In genomic region chr4:53106071-53106470, GRCm38 (mm10) we compare ENCODE assay signal across 25 mouse cellular contexts. TPM values are rescaled to one million over a fixed set of nuclear protein-coding genes. Genes with fewer than 3 reads are reported as not detected.
DNase-seq lines count a peak whose midpoint lies in the region; ATAC-seq and TF ChIP-seq lines count a peak whose summit lies in the region.
"Had no signal": no experiment of that assay in that cellular context is flagged by ENCODE, and none has a peak within 500 bp of the region (broad histone marks: within the 10 kb centered on the region; RNA-seq: fewer than 3 reads in every experiment).

No protein-coding gene starts in this region.

- H3K4me2 ChIP-seq in embryonic facial prominence, embryonic 13.5 days, result no peak overlapping the region
- H3K4me2 ChIP-seq: heart, embryonic 13.5 days; hindbrain, embryonic 12.5 days had no signal

- DNase-seq in gastrocnemius, adult 2 months, result peak; percentile 5
- DNase-seq in gastrocnemius, postnatal 10 days, result no peak
- peak; percentile 58 for DNase-seq in NIH3T3 (ENCODE audit: low read depth)
- peak; percentile 17 for DNase-seq in forelimb bud, embryonic 11.5 days (ENCODE audit: low read depth, low spot score)
- no peak for DNase-seq in urinary bladder, postnatal 4 days (ENCODE audit: low spot score in 2 of 2)
- no peak for DNase-seq in left cerebral cortex, postnatal 14 days (ENCODE audit: low spot score in 2 of 2)
- DNase-seq: adrenal gland, postnatal 10 days; B cell, adult 2 months; cerebellum, adult 18-20 months; cerebellum, adult 9-11 months; cerebellum, postnatal 36 days; gastrocnemius, postnatal 25 days; heart, postnatal 36 days; kidney, adult 8-10 months had no signal

- ATAC-seq in embryonic facial prominence, embryonic 13.5 days (ENCODE audit: insufficient number of reproducible peaks, insufficient read depth, low FRiP score, low TSS enrichment, low read depth), result no peak
- ATAC-seq: CD4-positive, CD25-positive, alpha-beta regulatory T cell, adult 4 months; forebrain, embryonic 14.5 days; hindbrain, embryonic 16.5 days; inflammation-experienced regulatory T-cells, adult 6 months; intestine, postnatal 0 days had no signal

- no peaks in the 10 kb centered on the region for H3K9me3 ChIP-seq in embryonic facial prominence, embryonic 13.5 days
- H3K9me3 ChIP-seq: forebrain, embryonic 10.5 days; G1E; heart, embryonic 13.5 days; hindbrain, embryonic 12.5 days had no signal

- no peaks in the 10 kb centered on the region for H3K27me3 ChIP-seq in embryonic facial prominence, embryonic 13.5 days
- H3K27me3 ChIP-seq: heart, embryonic 13.5 days; hindbrain, embryonic 12.5 days had no signal

- H3K27ac ChIP-seq in gastrocnemius, adult 2 months, result peak overlapping the region; percentile 78
- H3K27ac ChIP-seq in embryonic facial prominence, embryonic 13.5 days, result 0 out of 2 replicates have a peak overlapping the region, but pooled peaks have one; percentile 28
- H3K27ac ChIP-seq: forebrain, embryonic 10.5 days; heart, embryonic 13.5 days; hindbrain, embryonic 12.5 days had no signal

- H3K4me1 ChIP-seq in embryonic facial prominence, embryonic 13.5 days, result peaks cover 37% of the 10 kb centered on the region

- WGBS in embryonic facial prominence, embryonic 13.5 days, result 25% methylated on average over 3 of the region's 3 CpGs

- H3K36me3 ChIP-seq in embryonic facial prominence, embryonic 13.5 days, result no peaks in the 10 kb centered on the region
- H3K36me3 ChIP-seq: forebrain, embryonic 10.5 days; heart, embryonic 13.5 days; hindbrain, embryonic 12.5 days had no signal

- no peak overlapping the region for H3K9ac ChIP-seq in embryonic facial prominence, embryonic 13.5 days
- H3K9ac ChIP-seq: heart, embryonic 13.5 days; hindbrain, embryonic 12.5 days had no signal

- TF ChIP-seq CTCF in gastrocnemius, adult 2 months (IDR thresholded peaks at IDR 0.05), result no peak

- H3K4me3 ChIP-seq in gastrocnemius, adult 2 months, result no peak overlapping the region
- no peak overlapping the region for H3K4me3 ChIP-seq in embryonic facial prominence, embryonic 13.5 days
- H3K4me3 ChIP-seq: erythroblast, embryonic 14.5 days; forebrain, embryonic 10.5 days; heart, embryonic 13.5 days; hindbrain, embryonic 12.5 days had no signal

- intact Hi-C loops in gastrocnemius, adult 2 months (cut with DNase I), result no loop called here
- intact Hi-C loops in left cerebral cortex, postnatal 14 days (cut with DNase I), result no loop called here

RNA-seq across cellular contexts. Expression of gene Abca1, which starts 53.6 kb away (rescaled TPM):
- 1 to 10 TPM; 5.9 to 8.6 TPM for total RNA-seq in gastrocnemius, adult 2 months (2021)
- total RNA-seq in gastrocnemius, postnatal 10 days (2021), result 10 to 100 TPM; 13.8 to 18.3 TPM
- polyA plus RNA-seq in embryonic facial prominence, embryonic 13.5 days (2015; fragmentation: Nextera tagmentation; extraction: Ambion mirVana), result 7.2 and 8.7 TPM in 2 replicates
- total RNA-seq in left cerebral cortex, postnatal 14 days (2021), result 10 to 100 TPM; 23.2 to 23.5 TPM

Comparison
In these comparisons a context has a peak if more than half of its experiments do, and no peak if none do; other contexts are left out.
1. DNase-seq: peak in gastrocnemius, adult 2 months (single experiment), NIH3T3 (single experiment) and forelimb bud, embryonic 11.5 days (single experiment); none in gastrocnemius, postnatal 10 days (single experiment), urinary bladder, postnatal 4 days (0 of 2) and left cerebral cortex, postnatal 14 days (0 of 2).